Mouse (Mus musculus): ENCODE measurements around the gene Metap1d.
A peak's percentile ranks its signal among the peaks of the same experiment; 100 is the strongest.

Gene Metap1d

GRCm38 (mm10) chr2:71527323-71528013 lies 74.4 kb downstream of the Metap1d start:
- no peak for DNase-seq (ENCODE audit: low read depth)

GRCm38 (mm10) chr2:71528014-71528713 lies 75.1 kb downstream of the Metap1d start, which contains the start of gene Dlx1:
Dlx1 (plus strand) TSS chr2:71528113.
- DNase-seq (ENCODE audit: low read depth): no peak

- DNase-seq (ENCODE audit: low read depth): no peak
Observed at GRCm38 (mm10) chr2:71528714-71529510, 75.8 kb downstream of the Metap1d start.

GRCm38 (mm10) chr2:71529511-71530351 lies 76.7 kb downstream of the Metap1d start:
- peak; percentile 85 for DNase-seq (ENCODE audit: low read depth)

- no peak for DNase-seq (ENCODE audit: low read depth)
Observed at GRCm38 (mm10) chr2:71530391-71531123, 77.5 kb downstream of the Metap1d start.

GRCm38 (mm10) chr2:71531124-71531590 lies 78.1 kb downstream of the Metap1d start:
- DNase-seq (ENCODE audit: low read depth): no peak

- no peak for DNase-seq (ENCODE audit: low read depth)
Observed at GRCm38 (mm10) chr2:71531990-71532970, 79.2 kb downstream of the Metap1d start.

- DNase-seq (ENCODE audit: low read depth): no peak
Observed at GRCm38 (mm10) chr2:71533094-71533493, 80.0 kb downstream of the Metap1d start.

GRCm38 (mm10) chr2:71534242-71535052 lies 81.4 kb downstream of the Metap1d start:
- DNase-seq (ENCODE audit: low read depth): no peak

- DNase-seq (ENCODE audit: low read depth): no peak
Observed at GRCm38 (mm10) chr2:71540611-71541417, 87.7 kb downstream of the Metap1d start.

- DNase-seq (ENCODE audit: low read depth): no peak
Observed at GRCm38 (mm10) chr2:71541418-71542226, 88.5 kb downstream of the Metap1d start.

- no peak for DNase-seq (ENCODE audit: low read depth)
Observed at GRCm38 (mm10) chr2:71542227-71542815, 89.2 kb downstream of the Metap1d start.

- DNase-seq (ENCODE audit: low read depth): peak; percentile 82
Observed at GRCm38 (mm10) chr2:71542816-71543301, 89.8 kb downstream of the Metap1d start.

GRCm38 (mm10) chr2:71543531-71543930 lies 90.5 kb downstream of the Metap1d start:
- no peak for DNase-seq (ENCODE audit: low read depth)

- no peak for DNase-seq (ENCODE audit: low read depth)
Observed at GRCm38 (mm10) chr2:71543948-71544347, 90.9 kb downstream of the Metap1d start.

Measured in fibroblast of lung, adult 2 months (primary cell).